Mouse (Mus musculus) layer of hippocampus, postnatal 36 days (tissue): ENCODE results near the gene Tmem54. TPM values are rescaled to one million over a fixed set of nuclear protein-coding genes. Genes with fewer than 3 reads are reported as not detected.

Source experiments
- DNase-seq, 2 experiments: peaks; one replicate each; pipeline ENCODE4 v3.0.0; 2022
- total RNA-seq, 2 experiments: library from RNA; stranded (reverse); gene quantifications; 2 replicates each; pipeline ENCODE4 v1.2.3; 2021

The Tmem54 gene
- total RNA-seq, 2 experiments from 2014 or later: not detected

GRCm38 (mm10) chr4:129158549-129158948 is 53.2 kb downstream of the Tmem54 start:
- DNase-seq: no peak

GRCm38 (mm10) chr4:129161076-129161475 is 55.7 kb downstream of the Tmem54 start:
- DNase-seq: no peak

Other genes with a start within 250 kb of the Tmem54 start
- 10 to 100 TPM; 13.9 to 14.2 TPM for gene Trim62, start 222.0 kb upstream of the Tmem54 start, total RNA-seq
- 10 to 100 TPM; 38.7 to 39.5 TPM for gene Azin2, start 143.1 kb upstream of the Tmem54 start, total RNA-seq
- gene Ak2, start 113.6 kb upstream of the Tmem54 start, total RNA-seq: 10 to 100 TPM; 26.3 to 26.9 TPM
- gene Rnf19b, start 47.3 kb upstream of the Tmem54 start, total RNA-seq: 10 to 100 TPM; 40.7 to 45.9 TPM
- 1,000 to 10,000 TPM; 2,384 to 2,720 TPM for gene Hpca, start 16.5 kb downstream of the Tmem54 start, total RNA-seq
- gene Fndc5, start 31.5 kb downstream of the Tmem54 start, total RNA-seq: 10 to 100 TPM; 76.2 to 78.0 TPM
- gene S100pbp, start 84.2 kb downstream of the Tmem54 start, total RNA-seq: 10 to 100 TPM; 31.8 to 34.8 TPM
- 10 to 100 TPM; 84.4 to 95.9 TPM for gene Yars, start 84.2 kb downstream of the Tmem54 start, total RNA-seq
- gene C77080, start 155.9 kb downstream of the Tmem54 start, total RNA-seq: 1 to 10 TPM; 5.8 TPM
- 1 to 10 TPM in 1 of 2 experiments, under 1 TPM in 1; 0.56 to 1.1 TPM for gene Sync, start 182.1 kb downstream of the Tmem54 start, total RNA-seq
- gene Rbbp4, start 229.8 kb downstream of the Tmem54 start, total RNA-seq: 100 to 1,000 TPM; 123 to 129 TPM
- gene Zbtb8os, start 230.1 kb downstream of the Tmem54 start, total RNA-seq: 10 to 100 TPM; 29.4 to 35.8 TPM